Mouse (Mus musculus): ENCODE results near the gene Taf1a.
A peak's percentile ranks its signal among the peaks of the same experiment; 100 is the strongest.

Gene Taf1a

GRCm38 (mm10) chr1:183403396-183403795 lies 14.6 kb downstream of the Taf1a start:
- DNase-seq (ENCODE audit: inconsistent age in 2 of 2, low spot score in 1 of 2), result no peak

GRCm38 (mm10) chr1:183414081-183414727 lies 25.4 kb downstream of the Taf1a start:
- DNase-seq (ENCODE audit: inconsistent age in 2 of 2, low spot score in 1 of 2), result no peak

GRCm38 (mm10) chr1:183417873-183418272 lies 29.1 kb downstream of the Taf1a start, which contains the start of gene Hhipl2:
Hhipl2 (plus strand) TSS chr1:183418215.
- DNase-seq (ENCODE audit: inconsistent age in 2 of 2, low spot score in 1 of 2), result no peak

GRCm38 (mm10) chr1:183419741-183420140 lies 31.0 kb downstream of the Taf1a start:
- no peak for DNase-seq (ENCODE audit: inconsistent age in 2 of 2, low spot score in 1 of 2)

GRCm38 (mm10) chr1:183420296-183420695 lies 31.5 kb downstream of the Taf1a start:
- DNase-seq (ENCODE audit: inconsistent age in 2 of 2, low spot score in 1 of 2), result no peak

GRCm38 (mm10) chr1:183424100-183424499 lies 35.3 kb downstream of the Taf1a start:
- DNase-seq (ENCODE audit: inconsistent age in 2 of 2, low spot score in 1 of 2), result no peak

DNA sequence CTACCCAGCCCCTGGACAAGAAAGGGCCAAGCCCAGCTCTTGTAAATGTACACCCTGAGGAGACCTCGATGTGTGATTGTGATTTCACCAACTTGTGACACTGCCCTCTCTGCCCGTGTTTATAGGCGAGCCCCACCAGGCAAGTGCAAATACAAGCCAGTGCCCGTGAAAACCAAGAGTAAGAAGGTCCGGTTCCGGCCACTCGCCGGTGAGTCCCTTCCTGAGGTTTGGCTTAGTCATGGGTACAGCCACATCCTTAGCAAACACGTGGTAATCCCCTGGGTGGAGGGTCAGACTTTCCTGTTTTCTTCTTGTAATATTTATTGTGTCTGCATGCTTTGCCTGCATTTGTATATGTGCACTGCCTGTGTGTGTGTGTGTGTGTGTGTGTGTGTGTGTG lies 46.1 kb downstream of the Taf1a start:
- DNase-seq (ENCODE audit: inconsistent age in 2 of 2, low spot score in 1 of 2), result no peak

DNA sequence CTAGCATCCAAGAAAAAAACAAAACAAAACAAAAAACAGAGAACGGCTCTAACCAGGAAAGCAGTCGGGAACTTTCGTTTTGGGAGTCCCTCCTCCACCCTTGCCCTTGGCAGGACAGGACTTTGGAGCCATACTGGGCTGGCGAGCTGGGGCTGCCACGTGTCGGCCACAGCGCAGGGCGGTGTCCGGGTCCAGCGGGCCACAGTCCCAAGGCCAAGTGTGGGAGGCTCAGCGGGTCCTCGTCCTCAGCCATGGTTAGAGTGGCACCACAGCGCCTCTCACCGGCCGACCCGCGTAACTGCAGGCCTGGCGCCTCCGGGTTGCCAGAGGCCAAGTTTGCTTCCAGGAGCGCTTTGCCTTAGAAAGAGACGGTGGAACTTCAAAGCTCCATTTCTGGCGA lies 50.3 kb downstream of the Taf1a start:
- peak; percentile 88 to 97 for DNase-seq (ENCODE audit: inconsistent age in 2 of 2, low spot score in 1 of 2)

GRCm38 (mm10) chr1:183442015-183442774 lies 53.4 kb downstream of the Taf1a start:
- DNase-seq (ENCODE audit: inconsistent age in 2 of 2, low spot score in 1 of 2), result peak; percentile 78 to 94

DNA sequence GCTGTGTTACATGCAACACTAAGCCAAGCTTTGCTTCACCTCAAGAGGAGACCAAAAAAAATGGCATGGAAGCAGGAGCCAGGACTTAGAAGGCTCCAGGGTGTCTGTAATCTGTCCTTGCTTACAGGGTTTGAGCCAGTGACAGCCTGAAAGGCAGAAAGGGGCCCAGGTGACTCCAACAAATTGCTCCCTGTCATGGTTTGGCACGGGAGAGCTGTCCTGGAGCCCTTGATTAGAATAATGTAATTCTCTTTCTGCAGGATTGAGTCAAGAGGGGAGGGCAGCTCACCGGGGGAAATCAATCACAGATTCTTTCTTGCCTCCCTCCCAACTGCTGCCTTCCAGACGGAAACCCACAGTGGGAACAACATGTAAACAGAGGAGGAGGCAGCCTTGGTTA lies 64.3 kb downstream of the Taf1a start:
- DNase-seq (ENCODE audit: inconsistent age in 2 of 2, low spot score in 1 of 2), result no peak

Data from adrenal gland, adult (tissue).